Mouse (Mus musculus) neural tube, embryonic 14.5 days (tissue): ENCODE measurements around the gene A3galt2. TPM values are rescaled to one million over a fixed set of nuclear protein-coding genes. Genes with fewer than 3 reads are reported as not detected.
A peak's percentile ranks its signal among the peaks of the same experiment; 100 is the strongest.

ENCODE experiments used
- ATAC-seq: fragments of 200-750 bp; cut with Nextera tagmentation; 2 replicates; pipeline ENCODE4 v1.8.0; 2017; ENCODE audit warnings: low read depth, mild to moderate bottlenecking, moderate TSS enrichment, moderate library complexity
- H3K27ac ChIP-seq: fragments of 300-500 bp; sonication (generic); 2 replicates; pipeline ENCODE4 v1.5.1; 2014; ENCODE audit warnings: low read depth, mild to moderate bottlenecking, control low read depth, low read length, moderate library complexity, mixed read lengths
- H3K27me3 ChIP-seq: fragments of 300-500 bp; sonication (generic); 2 replicates; pipeline ENCODE4 v1.6.1; 2014; ENCODE audit warnings: low read length; ENCODE audit not compliant: control insufficient read depth, insufficient read depth
- H3K36me3 ChIP-seq: fragments of 300-500 bp; sonication (generic); 2 replicates; pipeline ENCODE4 v1.6.1; 2014; ENCODE audit warnings: low read length, mixed read lengths; ENCODE audit not compliant: control insufficient read depth, insufficient read depth
- H3K4me1 ChIP-seq: fragments of 300-500 bp; sonication (generic); 2 replicates; pipeline ENCODE4 v1.6.1; 2014; ENCODE audit warnings: low read length; ENCODE audit not compliant: control insufficient read depth, insufficient read depth
- H3K4me2 ChIP-seq: fragments of 300-500 bp; sonication (generic); 2 replicates; pipeline ENCODE4 v1.6.1; 2014; ENCODE audit warnings: mild to moderate bottlenecking, low read depth, low read length, control low read depth
- H3K4me3 ChIP-seq: fragments of 300-500 bp; sonication (generic); 2 replicates; pipeline ENCODE4 v1.5.1; 2014; ENCODE audit warnings: low read depth, low read length, control low read depth, mixed read lengths
- H3K9ac ChIP-seq: fragments of 300-500 bp; sonication (generic); replicated peaks from 2 replicates; pipeline ENCODE4 v1.6.1; 2014; ENCODE audit warnings: low read depth, mild to moderate bottlenecking, control low read depth, low read length, mixed read lengths
- H3K9me3 ChIP-seq: fragments of 300-500 bp; sonication (generic); 2 replicates; pipeline ENCODE4 v1.6.1; 2016; ENCODE audit warnings: low read length; ENCODE audit not compliant: control insufficient read depth
- WGBS: fragments of 180-500 bp; shearing (Covaris S2); extraction: QIAGEN DNeasy Blood & Tissue Kit; methylation state at CpG from one replicate; pipeline ENCODE4 v1.1.7; 2014; 5-methylcytosine and 5-hydroxymethylcytosine counted together
- polyA plus RNA-seq: library from polyadenylated mRNA; unstranded; fragments of >200 nt; fragmentation: Nextera tagmentation; extraction: Ambion mirVana; gene quantifications from 2 replicates; pipeline ENCODE4 v1.2.1, GENCODE M21; 2014

A3galt2 gene
- polyA plus RNA-seq, 1 experiment from 2014 or later, result 0.51 TPM

- no peaks in the 10 kb centered on the region for H3K27me3 ChIP-seq
- 97% methylated on average over 6 of the region's 6 CpGs for WGBS
- no peak overlapping the region for H3K4me2 ChIP-seq
- H3K9ac ChIP-seq, result no peak overlapping the region
- H3K4me1 ChIP-seq, result no peaks in the 10 kb centered on the region
- no peaks in the 10 kb centered on the region for H3K9me3 ChIP-seq
- no peaks in the 10 kb centered on the region for H3K36me3 ChIP-seq
- no peak for ATAC-seq
- H3K4me3 ChIP-seq, result no peak overlapping the region
- no peak overlapping the region for H3K27ac ChIP-seq
Measured at GRCm38 (mm10) chr4:128760029-128760428, 4.9 kb downstream of the A3galt2 start.

GRCm38 (mm10) chr4:128766929-128767328 lies 11.8 kb downstream of the A3galt2 start:
- no peaks in the 10 kb centered on the region for H3K36me3 ChIP-seq

GRCm38 (mm10) chr4:128768120-128768519 lies 13.0 kb downstream of the A3galt2 start:
- WGBS, result 81% methylated on average over 13 of the region's 13 CpGs
- ATAC-seq, result no peak
- H3K4me2 ChIP-seq, result no peak overlapping the region

More at GRCm38 (mm10) chr4:128766929-128767328, 11.8 kb downstream of the A3galt2 start:
- H3K27me3 ChIP-seq, result no peaks in the 10 kb centered on the region
- no peak overlapping the region for H3K4me3 ChIP-seq
- H3K9ac ChIP-seq, result no peak overlapping the region
- H3K4me1 ChIP-seq, result no peaks in the 10 kb centered on the region
- H3K4me2 ChIP-seq, result no peak overlapping the region
- ATAC-seq, result no peak
- no peak overlapping the region for H3K27ac ChIP-seq
- H3K9me3 ChIP-seq, result no peaks in the 10 kb centered on the region
- WGBS, result 94% methylated on average over 20 of the region's 20 CpGs

GRCm38 (mm10) chr4:128769569-128770355 lies 14.6 kb downstream of the A3galt2 start:
- H3K27me3 ChIP-seq, result no peaks in the 10 kb centered on the region
- H3K27ac ChIP-seq, result no peak overlapping the region
- H3K4me2 ChIP-seq, result no peak overlapping the region
- ATAC-seq, result no peak
- no peaks in the 10 kb centered on the region for H3K4me1 ChIP-seq
- no peak overlapping the region for H3K4me3 ChIP-seq
- peaks cover 20% of the 10 kb centered on the region for H3K36me3 ChIP-seq
- H3K9ac ChIP-seq, result no peak overlapping the region
- no peaks in the 10 kb centered on the region for H3K9me3 ChIP-seq
- 77% methylated on average over 13 of the region's 13 CpGs for WGBS

More at GRCm38 (mm10) chr4:128768120-128768519, 13.0 kb downstream of the A3galt2 start:
- no peaks in the 10 kb centered on the region for H3K4me1 ChIP-seq
- no peaks in the 10 kb centered on the region for H3K27me3 ChIP-seq
- peaks cover 5% of the 10 kb centered on the region; the same call in 1 of the 2 replicates for H3K36me3 ChIP-seq
- no peaks in the 10 kb centered on the region for H3K9me3 ChIP-seq
- H3K4me3 ChIP-seq, result no peak overlapping the region
- H3K27ac ChIP-seq, result no peak overlapping the region
- no peak overlapping the region for H3K9ac ChIP-seq

GRCm38 (mm10) chr4:128770698-128771097 lies 15.5 kb downstream of the A3galt2 start:
- no peak overlapping the region for H3K9ac ChIP-seq
- H3K27ac ChIP-seq, result no peak overlapping the region
- no peaks in the 10 kb centered on the region for H3K27me3 ChIP-seq
- no peaks in the 10 kb centered on the region for H3K4me1 ChIP-seq
- no peaks in the 10 kb centered on the region for H3K9me3 ChIP-seq
- H3K36me3 ChIP-seq, result peaks cover 25% of the 10 kb centered on the region
- H3K4me2 ChIP-seq, result no peak overlapping the region
- no peak overlapping the region for H3K4me3 ChIP-seq
- 81% methylated on average over 5 of the region's 5 CpGs for WGBS
- no peak for ATAC-seq

- 88% methylated on average over 11 of the region's 11 CpGs for WGBS
- no peak overlapping the region for H3K4me3 ChIP-seq
- no peaks in the 10 kb centered on the region for H3K27me3 ChIP-seq
- no peaks in the 10 kb centered on the region for H3K4me1 ChIP-seq
- H3K9me3 ChIP-seq, result no peaks in the 10 kb centered on the region
- no peak overlapping the region for H3K27ac ChIP-seq
- H3K4me2 ChIP-seq, result no peak overlapping the region
- peaks cover 51% of the 10 kb centered on the region for H3K36me3 ChIP-seq
- no peak overlapping the region for H3K9ac ChIP-seq
- no peak for ATAC-seq
Measured at GRCm38 (mm10) chr4:128773820-128774219, 18.7 kb downstream of the A3galt2 start.

GRCm38 (mm10) chr4:128774467-128774866 lies 19.3 kb downstream of the A3galt2 start:
- Histone ChIP-seq H3K9ac (no peak overlapping the region), H3K4me3 (no peak overlapping the region), H3K4me2 (no peak overlapping the region), H3K27ac (no peak overlapping the region), H3K9me3 (no peaks in the 10 kb centered on the region), H3K27me3 (no peaks in the 10 kb centered on the region), H3K4me1 (no peaks in the 10 kb centered on the region), H3K36me3 (peaks cover 53% of the 10 kb centered on the region)
- 93% methylated on average over 9 of the region's 9 CpGs for WGBS
- no peak for ATAC-seq

- Histone ChIP-seq H3K9ac (no peak overlapping the region), H3K9me3 (no peaks in the 10 kb centered on the region), H3K4me1 (no peaks in the 10 kb centered on the region), H3K27ac (no peak overlapping the region), H3K4me2 (no peak overlapping the region), H3K27me3 (no peaks in the 10 kb centered on the region), H3K36me3 (peaks cover 69% of the 10 kb centered on the region), H3K4me3 (no peak overlapping the region)
- ATAC-seq, result peak; percentile 50
- 47% methylated on average over 20 of the region's 20 CpGs for WGBS
Measured at GRCm38 (mm10) chr4:128776568-128777289, 21.6 kb downstream of the A3galt2 start.

- Histone ChIP-seq H3K4me2 (no peak overlapping the region), H3K4me3 (no peak overlapping the region), H3K9ac (no peak overlapping the region), H3K9me3 (no peaks in the 10 kb centered on the region), H3K27me3 (no peaks in the 10 kb centered on the region), H3K36me3 (peaks cover 76% of the 10 kb centered on the region), H3K4me1 (no peaks in the 10 kb centered on the region), H3K27ac (no peak overlapping the region)
- no peak for ATAC-seq
- 76% methylated on average over 11 of the region's 11 CpGs for WGBS
Measured at GRCm38 (mm10) chr4:128777593-128777992, 22.4 kb downstream of the A3galt2 start.
